Mouse (Mus musculus): ENCODE data around the gene Rapgef3. TPM values are rescaled to one million over a fixed set of nuclear protein-coding genes. Genes with fewer than 3 reads are reported as not detected.
A peak's percentile ranks its signal among the peaks of the same experiment; 100 is the strongest.

Gene Rapgef3
- polyA plus RNA-seq, 1 experiment from 2014 or later, result 1.9 TPM

- H3K4me2 ChIP-seq (ENCODE audit: low read depth, low read length), result no peak overlapping the region
- WGBS (ENCODE audit: insufficient replicate concordance), result 91% methylated on average over 1 of the region's 1 CpGs
- H3K4me3 ChIP-seq (ENCODE audit: low read depth, low read length), result no peak overlapping the region
- H3K27me3 ChIP-seq (ENCODE audit: insufficient read depth, low read length), result no peaks in the 10 kb centered on the region
- DNase-seq, result no peak
- H3K9ac ChIP-seq (replicated peaks), result no peak overlapping the region
- H3K27ac ChIP-seq (ENCODE audit: low read depth), result no peak overlapping the region
- H3K36me3 ChIP-seq (replicated peaks; ENCODE audit: insufficient read depth, low read length), result no peaks in the 10 kb centered on the region
- H3K4me1 ChIP-seq (ENCODE audit: insufficient read depth), result no peaks in the 10 kb centered on the region
- no peaks in the 10 kb centered on the region for H3K9me3 ChIP-seq (ENCODE audit: low read length)
- TF ChIP-seq CTCF (IDR thresholded peaks at IDR 0.05; ENCODE audit: low read depth) (no peak), EP300 (IDR thresholded peaks at IDR 0.05; ENCODE audit: low read depth) (no peak)
- ATAC-seq, result no peak
Observed at GRCm38 (mm10) chr15:97715734-97716133, 52.0 kb downstream of the Rapgef3 start.

- 90% methylated on average over 8 of the region's 8 CpGs for WGBS (ENCODE audit: insufficient replicate concordance)
- no peaks in the 10 kb centered on the region for H3K27me3 ChIP-seq (ENCODE audit: insufficient read depth, low read length)
- H3K4me2 ChIP-seq (ENCODE audit: low read depth, low read length), result no peak overlapping the region
- ATAC-seq (no peak), DNase-seq (no peak)
- H3K4me3 ChIP-seq (ENCODE audit: low read depth, low read length), result no peak overlapping the region
- H3K27ac ChIP-seq (ENCODE audit: low read depth), result no peak overlapping the region
- no peaks in the 10 kb centered on the region for H3K4me1 ChIP-seq (ENCODE audit: insufficient read depth)
- TF ChIP-seq EP300 (IDR thresholded peaks at IDR 0.05; ENCODE audit: low read depth) (no peak), CTCF (IDR thresholded peaks at IDR 0.05; ENCODE audit: low read depth) (no peak)
- H3K36me3 ChIP-seq (replicated peaks; ENCODE audit: insufficient read depth, low read length), result no peaks in the 10 kb centered on the region
- no peaks in the 10 kb centered on the region for H3K9me3 ChIP-seq (ENCODE audit: low read length)
- H3K9ac ChIP-seq (replicated peaks), result no peak overlapping the region
Observed at GRCm38 (mm10) chr15:97715083-97715482, 52.7 kb downstream of the Rapgef3 start.

- no peak for TF ChIP-seq EP300 (IDR thresholded peaks at IDR 0.05; ENCODE audit: low read depth)
- no peak for TF ChIP-seq CTCF (IDR thresholded peaks at IDR 0.05; ENCODE audit: low read depth)
Observed at GRCm38 (mm10) chr15:97712546-97712945, 55.2 kb downstream of the Rapgef3 start.

GRCm38 (mm10) chr15:97710906-97711305 lies 56.9 kb downstream of the Rapgef3 start:
- Histone ChIP-seq H3K4me1 (ENCODE audit: insufficient read depth) (no peaks in the 10 kb centered on the region), H3K36me3 (replicated peaks; ENCODE audit: insufficient read depth, low read length) (no peaks in the 10 kb centered on the region), H3K27me3 (ENCODE audit: insufficient read depth, low read length) (no peaks in the 10 kb centered on the region), H3K9ac (replicated peaks) (no peak overlapping the region), H3K4me3 (ENCODE audit: low read depth, low read length) (no peak overlapping the region), H3K4me2 (ENCODE audit: low read depth, low read length) (no peak overlapping the region), H3K9me3 (ENCODE audit: low read length) (no peaks in the 10 kb centered on the region), H3K27ac (ENCODE audit: low read depth) (no peak overlapping the region)
- TF ChIP-seq EP300 (IDR thresholded peaks at IDR 0.05; ENCODE audit: low read depth), result no peak
- TF ChIP-seq CTCF (IDR thresholded peaks at IDR 0.05; ENCODE audit: low read depth), result no peak
- 78% methylated on average over 6 of the region's 6 CpGs for WGBS (ENCODE audit: insufficient replicate concordance)
- ATAC-seq (no peak), DNase-seq (no peak)

More at GRCm38 (mm10) chr15:97712546-97712945, 55.2 kb downstream of the Rapgef3 start:
- no peaks in the 10 kb centered on the region for H3K4me1 ChIP-seq (ENCODE audit: insufficient read depth)
- H3K27me3 ChIP-seq (ENCODE audit: insufficient read depth, low read length), result no peaks in the 10 kb centered on the region
- no peak for DNase-seq
- H3K36me3 ChIP-seq (replicated peaks; ENCODE audit: insufficient read depth, low read length), result no peaks in the 10 kb centered on the region
- H3K9ac ChIP-seq (replicated peaks), result no peak overlapping the region
- no peak overlapping the region for H3K4me3 ChIP-seq (ENCODE audit: low read depth, low read length)
- no peak overlapping the region for H3K27ac ChIP-seq (ENCODE audit: low read depth)
- no peaks in the 10 kb centered on the region for H3K9me3 ChIP-seq (ENCODE audit: low read length)
- ATAC-seq, result no peak
- WGBS (ENCODE audit: insufficient replicate concordance), result 71% methylated on average over 6 of the region's 6 CpGs
- no peak overlapping the region for H3K4me2 ChIP-seq (ENCODE audit: low read depth, low read length)

- peak within 1 kb of the TSS; percentile 92 for H3K4me3 ChIP-seq (ENCODE audit: low read depth, low read length)
- H3K4me1 ChIP-seq (ENCODE audit: insufficient read depth), result 0 out of 2 replicates have a peak, but pooled peaks cover 2% of the 10 kb centered on the region
- ATAC-seq (peak; percentile 94), DNase-seq (peak; percentile 86)
- H3K27ac ChIP-seq (ENCODE audit: low read depth), result peak within 1 kb of the TSS; percentile 59; the same call in 1 of the 2 replicates
- peak within 1 kb of the TSS; percentile 95 for H3K4me2 ChIP-seq (ENCODE audit: low read depth, low read length)
- under 1% methylated on average over 58 of the region's 71 CpGs for WGBS (ENCODE audit: insufficient replicate concordance)
- H3K36me3 ChIP-seq (replicated peaks; ENCODE audit: insufficient read depth, low read length), result peaks cover 4% of the 10 kb centered on the region
- H3K27me3 ChIP-seq (ENCODE audit: insufficient read depth, low read length), result no peaks in the 10 kb centered on the region
- H3K9ac ChIP-seq (replicated peaks), result peak within 1 kb of the TSS; percentile 85
- H3K9me3 ChIP-seq (ENCODE audit: low read length), result no peaks in the 10 kb centered on the region
- no peak for TF ChIP-seq EP300 (IDR thresholded peaks at IDR 0.05; ENCODE audit: low read depth)
- TF ChIP-seq CTCF (IDR thresholded peaks at IDR 0.05; ENCODE audit: low read depth), result no peak
Observed at GRCm38 (mm10) chr15:97705211-97706050, 62.3 kb downstream of the Rapgef3 start, which contains the start of gene Rpap3. Gene Rpap3, minus strand, starts transcription at chr15:97705825.

GRCm38 (mm10) chr15:97696616-97697015 lies 71.2 kb downstream of the Rapgef3 start:
- Histone ChIP-seq H3K9ac (replicated peaks) (no peak overlapping the region), H3K27me3 (ENCODE audit: insufficient read depth, low read length) (no peaks in the 10 kb centered on the region), H3K9me3 (ENCODE audit: low read length) (no peaks in the 10 kb centered on the region), H3K36me3 (replicated peaks; ENCODE audit: insufficient read depth, low read length) (peaks cover 52% of the 10 kb centered on the region), H3K4me3 (ENCODE audit: low read depth, low read length) (no peak overlapping the region), H3K4me2 (ENCODE audit: low read depth, low read length) (no peak overlapping the region), H3K27ac (ENCODE audit: low read depth) (no peak overlapping the region), H3K4me1 (ENCODE audit: insufficient read depth) (no peaks in the 10 kb centered on the region)
- ATAC-seq (no peak), DNase-seq (no peak)
- WGBS (ENCODE audit: insufficient replicate concordance), result 85% methylated on average over 10 of the region's 10 CpGs
- TF ChIP-seq CTCF (IDR thresholded peaks at IDR 0.05; ENCODE audit: low read depth) (no peak), EP300 (IDR thresholded peaks at IDR 0.05; ENCODE audit: low read depth) (no peak)

Other genes starting within 250 kb of the Rapgef3 start
- gene Rpap3, start 62.1 kb downstream of the Rapgef3 start, polyA plus RNA-seq (2015; fragmentation: Nextera tagmentation; extraction: Ambion mirVana), result 6.7 and 7.8 TPM in 2 replicates
- gene Endou, start 36.6 kb downstream of the Rapgef3 start, polyA plus RNA-seq (2015; fragmentation: Nextera tagmentation; extraction: Ambion mirVana), result 0.66 and 0.82 TPM in 2 replicates
- 59.0 and 61.1 TPM in 2 replicates for gene Slc48a1, start 10.5 kb upstream of the Rapgef3 start, polyA plus RNA-seq (2015; fragmentation: Nextera tagmentation; extraction: Ambion mirVana)
- 5.3 TPM in 2 replicates for gene Hdac7, start 76.5 kb upstream of the Rapgef3 start, polyA plus RNA-seq (2015; fragmentation: Nextera tagmentation; extraction: Ambion mirVana)
- gene Vdr, start 142.7 kb upstream of the Rapgef3 start, polyA plus RNA-seq (2015; fragmentation: Nextera tagmentation; extraction: Ambion mirVana), result 0.07 and 0.25 TPM in 2 replicates
- gene Tmem106c, start 196.2 kb upstream of the Rapgef3 start, polyA plus RNA-seq (2015; fragmentation: Nextera tagmentation; extraction: Ambion mirVana), result 16.1 and 16.4 TPM in 2 replicates
- 0.12 TPM in 1 of 2 replicates, not detected in the other for gene Col2a1, start 236.7 kb upstream of the Rapgef3 start, polyA plus RNA-seq (2015; fragmentation: Nextera tagmentation; extraction: Ambion mirVana)